In the genomic region with DNA sequence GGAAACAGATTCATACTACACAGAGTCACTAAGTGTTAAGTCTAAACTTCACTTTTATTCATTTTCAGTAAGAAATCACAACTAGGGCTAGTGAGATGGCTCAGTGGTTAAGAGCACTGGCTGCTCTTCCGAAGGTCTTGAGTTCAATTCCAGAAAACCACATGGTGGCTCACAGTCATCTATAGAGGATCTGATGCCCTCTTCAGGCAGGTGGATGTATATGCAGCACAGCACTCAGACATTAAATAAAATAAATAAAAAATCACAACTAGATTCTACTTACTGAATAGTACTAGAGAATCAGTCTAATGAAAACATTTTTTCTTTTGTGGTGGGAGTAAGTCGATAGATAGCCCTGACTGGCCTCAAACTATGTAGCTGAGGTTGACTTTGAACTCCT, we compare ENCODE assay signal across 12 mouse cellular contexts. TPM values are rescaled to one million over a fixed set of nuclear protein-coding genes. Genes with fewer than 3 reads are reported as not detected.
DNase-seq lines count a peak whose midpoint lies in the region; ATAC-seq and TF ChIP-seq lines count a peak whose summit lies in the region.
"Had no signal": no experiment of that assay in that cellular context is flagged by ENCODE, and none has a peak within 500 bp of the region (broad histone marks: within the 10 kb centered on the region; RNA-seq: fewer than 3 reads in every experiment).

No protein-coding gene starts in this region.

- no peaks in the 10 kb centered on the region for H3K4me1 ChIP-seq in kidney, postnatal 0 days (replicated peaks; ENCODE audit: insufficient read depth, low read length)
- 0 out of 2 replicates have a peak, but pooled peaks cover 2% of the 10 kb centered on the region for H3K4me1 ChIP-seq in kidney, embryonic 16.5 days (ENCODE audit: insufficient read depth, low read length)
- H3K4me1 ChIP-seq in cerebellum, adult 2 months (ENCODE audit: control insufficient read depth, insufficient read depth, low read length) = no peaks in the 10 kb centered on the region
- H3K4me1 ChIP-seq: stomach, embryonic 15.5 days had no signal

- H3K27ac ChIP-seq in kidney, postnatal 0 days = no peak overlapping the region
- no peak overlapping the region for H3K27ac ChIP-seq in kidney, embryonic 16.5 days (ENCODE audit: low read length)
- H3K27ac ChIP-seq in cerebellum, adult 2 months (ENCODE audit: insufficient read depth, low read length) = no peak overlapping the region
- H3K27ac ChIP-seq: hindbrain, postnatal 0 days; stomach, embryonic 15.5 days had no signal

- no peaks in the 10 kb centered on the region for H3K9me3 ChIP-seq in kidney, postnatal 0 days (replicated peaks; ENCODE audit: low read length)
- no peaks in the 10 kb centered on the region for H3K9me3 ChIP-seq in kidney, embryonic 16.5 days (ENCODE audit: low read length)
- H3K9me3 ChIP-seq: stomach, embryonic 15.5 days had no signal

- H3K27me3 ChIP-seq in kidney, postnatal 0 days (ENCODE audit: insufficient read depth, low read length) = no peaks in the 10 kb centered on the region
- no peaks in the 10 kb centered on the region for H3K27me3 ChIP-seq in kidney, embryonic 16.5 days (ENCODE audit: insufficient read depth, low read length)
- H3K27me3 ChIP-seq in cerebellum, adult 2 months (ENCODE audit: control insufficient read depth, insufficient read depth, low read length) = no peaks in the 10 kb centered on the region
- H3K27me3 ChIP-seq: stomach, embryonic 15.5 days had no signal

- peak; percentile 49 for TF ChIP-seq CTCF in kidney, postnatal 0 days (IDR thresholded peaks at IDR 0.05; ENCODE audit: low read depth)
- TF ChIP-seq CTCF in cerebellum, adult 2 months (IDR thresholded peaks at IDR 0.05; ENCODE audit: borderline replicate concordance, insufficient read depth, low read depth, low read length) = no peak

- no peak overlapping the region for H3K4me2 ChIP-seq in kidney, postnatal 0 days (ENCODE audit: low read length)
- no peak overlapping the region for H3K4me2 ChIP-seq in kidney, embryonic 16.5 days (replicated peaks; ENCODE audit: low read depth, low read length)
- H3K4me2 ChIP-seq: stomach, embryonic 15.5 days had no signal

- no peak for TF ChIP-seq POLR2A in cerebellum, adult 2 months (IDR thresholded peaks at IDR 0.05; ENCODE audit: borderline replicate concordance, insufficient read depth, low read length)

- no peak overlapping the region for H3K4me3 ChIP-seq in kidney, postnatal 0 days (replicated peaks; ENCODE audit: low read depth, low read length)
- H3K4me3 ChIP-seq in kidney, embryonic 16.5 days (ENCODE audit: low read length) = no peak overlapping the region
- H3K4me3 ChIP-seq in cerebellum, adult 2 months (replicated peaks; ENCODE audit: insufficient read depth, low read depth, low read length) = no peak overlapping the region
- H3K4me3 ChIP-seq: stomach, embryonic 15.5 days had no signal

- no peak for DNase-seq in kidney, postnatal 0 days (ENCODE audit: low spot score)
- DNase-seq in 416B (ENCODE audit: low read depth) (peak; percentile 64), ES-CJ7 (ENCODE audit: low read depth, low spot score) (peak; percentile 27)
- no peak for DNase-seq in cerebellum, adult 2 months
- no peak for DNase-seq in left cerebral cortex, adult 9 months (ENCODE audit: low spot score in 2 of 2)
- no peak for DNase-seq in layer of hippocampus, adult 18-20 months (ENCODE audit: low spot score in 2 of 2)
- DNase-seq: adrenal gland, adult 8-10 months; left cerebral cortex, postnatal 4 days had no signal

- ATAC-seq in kidney, postnatal 0 days (replicated peaks; ENCODE audit: low FRiP score, low read depth) = no peak
- no peak for ATAC-seq in kidney, embryonic 16.5 days (ENCODE audit: low FRiP score, low TSS enrichment)
- ATAC-seq in erythroid progenitor cell, adult 5-6 weeks (replicated peaks; ENCODE audit: low FRiP score, poor library complexity, severe bottlenecking) = 0 out of 2 replicates have a peak, but pooled peaks have one; percentile 51
- ATAC-seq: hindbrain, postnatal 0 days had no signal

- H3K36me3 ChIP-seq in kidney, postnatal 0 days (ENCODE audit: insufficient read depth, low read length) = no peaks in the 10 kb centered on the region
- H3K36me3 ChIP-seq in kidney, embryonic 16.5 days (ENCODE audit: insufficient read depth, low read length) = no peaks in the 10 kb centered on the region
- H3K36me3 ChIP-seq: stomach, embryonic 15.5 days had no signal

- H3K9ac ChIP-seq in kidney, postnatal 0 days (ENCODE audit: low read depth, low read length) = no peak overlapping the region
- H3K9ac ChIP-seq in kidney, embryonic 16.5 days (replicated peaks; ENCODE audit: low read length) = no peak overlapping the region
- H3K9ac ChIP-seq: stomach, embryonic 15.5 days had no signal

- 70% methylated on average over 2 of the region's 2 CpGs for WGBS in kidney, postnatal 0 days
- WGBS in kidney, embryonic 16.5 days = 80% methylated on average over 2 of the region's 2 CpGs
- WGBS in cerebellum, adult 2 months = 76% methylated on average over 2 of the region's 2 CpGs

RNA-seq across cellular contexts. Expression of a gene that starts 6.1 kb away (rescaled TPM):
- polyA plus RNA-seq in kidney, postnatal 0 days (2015; fragmentation: Nextera tagmentation; extraction: Ambion mirVana) = 11.1 and 11.8 TPM in 2 replicates
- 9.6 and 10.9 TPM in 2 replicates for polyA plus RNA-seq in kidney, embryonic 16.5 days (2015; fragmentation: Nextera tagmentation; extraction: Ambion mirVana)
- total RNA-seq in erythroid progenitor cell, adult 5-6 weeks (2015; ENCODE audit: low replicate concordance) = 15.5 and 21.6 TPM in 2 replicates
- 25.6 and 31.8 TPM in 2 replicates for total RNA-seq in erythroid progenitor cell, adult 5-6 weeks (2017; ENCODE audit: low replicate concordance)
- polyA plus RNA-seq in cerebellum, adult 2 months (2012; rRNA removed) = 20.5 and 22.2 TPM in 2 replicates
- total RNA-seq in layer of hippocampus, adult 18-20 months (2021) = 10 to 100 TPM; 17.0 to 17.2 TPM

Comparison
In these comparisons a context has a peak if more than half of its experiments do, and no peak if none do; other contexts are left out.
1. DNase-seq: peak in 416B (single experiment) and ES-CJ7 (single experiment); none in kidney, postnatal 0 days (single experiment), cerebellum, adult 2 months (0 of 2), left cerebral cortex, adult 9 months (0 of 2) and layer of hippocampus, adult 18-20 months (0 of 2).